Mouse (Mus musculus) cerebellum, adult 18-20 months (tissue): ENCODE measurements at regions not wholly inside any gene's neighbourhood (a gene's known extent, or its start where the extent isn't known, plus 50 kb on each side); places are given as distances from the start of the nearest gene placed in this dataset.

Experiments
- DNase-seq, 2 experiments: peaks; one replicate each; pipeline ENCODE4 v3.0.0; 2021

DNA sequence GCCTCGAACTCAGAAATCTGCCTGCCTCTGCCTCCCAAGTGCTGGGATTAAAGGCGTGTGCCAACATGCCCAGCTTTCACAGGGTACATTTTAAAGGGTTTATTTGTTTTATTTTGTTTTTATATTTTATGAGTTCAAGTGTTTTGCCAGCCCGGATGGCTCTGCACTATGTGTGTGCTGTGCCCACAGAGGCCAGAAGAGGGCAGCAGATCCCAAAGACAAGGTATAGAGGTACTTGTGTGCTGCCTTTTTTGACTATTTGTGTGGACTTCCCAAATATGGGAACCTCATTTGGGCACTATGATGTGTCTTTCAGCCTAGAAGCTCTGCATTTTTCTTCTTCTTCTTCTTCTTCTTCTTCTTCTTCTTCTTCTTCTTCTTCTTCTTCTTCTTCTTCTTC, 176.4 kb upstream of the Azi2 start:
- no peak for DNase-seq

DNA sequence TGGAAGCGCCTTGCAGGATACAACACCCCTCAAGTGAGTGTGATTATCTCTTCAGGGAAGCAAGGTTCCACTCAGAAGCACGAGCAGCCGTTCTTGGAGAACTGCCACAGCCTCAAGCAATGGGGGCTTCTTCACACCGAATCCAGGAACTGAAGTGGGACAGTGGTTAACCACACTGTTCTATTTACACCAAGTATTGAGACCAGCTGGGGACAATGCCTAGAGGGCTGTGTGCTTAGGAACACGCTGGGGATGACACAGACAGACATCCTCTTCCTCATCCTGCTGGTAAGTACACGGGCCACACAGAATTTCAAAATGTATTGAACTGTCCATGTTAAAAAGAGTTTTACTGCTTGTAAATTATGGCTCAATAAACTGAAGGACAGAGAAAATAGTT, 177.0 kb upstream of the Azi2 start:
- DNase-seq, result no peak

DNA sequence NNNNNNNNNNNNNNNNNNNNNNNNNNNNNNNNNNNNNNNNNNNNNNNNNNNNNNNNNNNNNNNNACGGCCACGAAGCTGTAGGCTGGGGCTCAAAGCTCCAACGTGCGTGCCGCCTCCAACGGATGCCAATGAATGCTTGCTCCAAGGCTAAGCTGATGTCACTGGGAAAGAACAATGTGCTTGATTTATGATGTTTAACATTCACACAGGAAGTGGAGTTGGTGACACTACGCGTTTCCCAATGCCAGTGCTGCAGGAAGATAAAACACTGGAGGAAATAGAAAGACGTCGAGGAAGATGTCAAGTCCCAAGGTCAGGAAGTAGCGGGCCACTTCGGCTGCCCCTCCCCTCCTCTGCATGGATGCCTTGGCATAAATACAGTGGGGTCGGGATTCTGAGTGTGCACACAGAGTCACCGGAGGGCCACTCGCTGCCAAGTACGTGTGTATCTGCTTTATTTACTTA, 180.7 kb upstream of the Azi2 start:
- no peak for DNase-seq

DNA sequence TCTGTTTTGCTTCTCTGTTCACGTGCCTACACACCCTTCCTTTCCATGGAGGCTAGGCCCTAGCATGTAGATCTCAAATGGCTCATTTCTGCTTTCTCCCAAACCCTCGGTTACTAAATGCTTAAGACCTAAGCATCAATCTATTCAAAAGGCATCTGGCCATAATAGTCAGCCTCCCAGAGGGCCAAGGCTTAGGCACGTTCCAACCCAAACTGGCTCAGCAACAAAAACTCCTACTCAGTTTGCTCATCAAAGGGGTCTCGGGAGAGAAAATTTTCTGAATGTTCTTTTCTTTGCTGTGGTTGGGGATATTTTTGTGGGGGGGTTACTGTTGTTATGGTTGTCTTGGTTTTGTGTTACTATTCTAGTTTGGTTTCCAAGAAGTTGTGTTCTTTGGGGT, 196.8 kb upstream of the Azi2 start:
- DNase-seq, result no peak

DNA sequence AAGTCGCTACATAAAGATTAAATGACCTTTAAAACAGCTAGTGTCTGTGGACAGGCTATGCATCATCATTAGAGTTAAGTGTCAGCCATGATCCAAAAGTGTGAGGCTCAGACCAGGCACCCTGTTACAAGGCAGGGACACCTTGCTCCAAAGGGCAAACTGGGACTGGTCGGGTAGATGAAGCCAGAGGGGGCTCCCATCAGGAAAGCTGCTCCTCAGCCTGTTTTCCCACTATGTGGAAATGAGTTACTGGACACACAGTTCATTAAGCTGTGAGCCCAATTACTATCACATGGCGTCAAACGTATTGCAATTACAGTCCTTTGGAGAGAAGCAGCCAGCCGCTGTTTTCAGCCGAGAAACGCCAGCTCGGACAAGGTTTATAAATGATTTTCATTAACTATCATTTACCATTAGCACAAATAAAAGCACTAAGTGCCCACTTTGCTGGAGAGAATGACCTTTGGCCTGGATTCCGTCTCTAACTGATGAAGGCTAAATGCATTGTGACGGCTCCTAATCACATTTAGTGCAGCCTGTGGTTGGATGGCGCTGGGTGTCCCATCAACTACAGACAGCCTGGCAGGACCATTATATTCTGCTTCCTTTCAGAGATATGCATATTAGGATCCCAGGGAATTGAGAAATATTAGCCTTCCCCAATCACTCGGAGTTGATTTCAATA, 203.5 kb upstream of the Azi2 start:
- no peak for DNase-seq

DNA sequence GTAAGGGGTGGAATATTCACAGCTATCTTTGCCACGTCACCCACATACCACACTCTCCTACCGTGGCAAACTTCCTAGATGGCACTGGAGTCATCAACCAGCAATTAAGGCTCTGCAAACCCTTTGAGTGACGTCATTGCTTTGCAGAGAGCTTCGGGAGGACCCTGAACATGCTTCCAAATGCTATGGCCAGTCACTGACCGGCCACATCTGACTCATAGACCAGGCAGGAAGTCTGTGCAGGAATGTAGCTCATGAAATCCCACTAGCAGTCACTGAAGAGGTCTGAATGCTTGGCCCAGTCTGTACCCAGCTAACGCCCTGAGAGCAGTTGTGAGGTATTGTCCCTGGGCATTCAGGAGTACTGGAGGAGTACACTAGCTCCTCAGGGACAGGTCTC, 203.9 kb upstream of the Rbms3 start:
- DNase-seq, result no peak

DNA sequence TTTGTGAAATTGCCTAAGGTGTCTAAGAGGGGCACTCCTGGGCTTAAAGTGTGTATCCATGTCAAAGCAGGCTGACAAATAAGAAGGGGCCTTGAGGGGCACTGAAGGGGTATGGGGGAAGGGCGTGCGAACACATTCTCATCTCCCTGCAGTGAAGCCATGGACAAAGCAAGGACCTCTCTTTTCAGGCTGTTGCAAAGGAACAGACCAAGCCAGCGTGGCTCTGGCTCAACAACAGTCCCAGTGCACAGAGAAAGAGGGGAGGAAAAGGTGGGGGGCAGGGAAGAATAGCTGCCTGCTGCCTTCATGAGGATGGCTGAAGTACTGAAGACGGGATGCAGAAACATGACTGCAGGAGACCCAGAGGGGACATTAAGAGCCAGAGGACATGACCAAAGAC, 184.9 kb upstream of the Rbms3 start:
- no peak for DNase-seq

DNA sequence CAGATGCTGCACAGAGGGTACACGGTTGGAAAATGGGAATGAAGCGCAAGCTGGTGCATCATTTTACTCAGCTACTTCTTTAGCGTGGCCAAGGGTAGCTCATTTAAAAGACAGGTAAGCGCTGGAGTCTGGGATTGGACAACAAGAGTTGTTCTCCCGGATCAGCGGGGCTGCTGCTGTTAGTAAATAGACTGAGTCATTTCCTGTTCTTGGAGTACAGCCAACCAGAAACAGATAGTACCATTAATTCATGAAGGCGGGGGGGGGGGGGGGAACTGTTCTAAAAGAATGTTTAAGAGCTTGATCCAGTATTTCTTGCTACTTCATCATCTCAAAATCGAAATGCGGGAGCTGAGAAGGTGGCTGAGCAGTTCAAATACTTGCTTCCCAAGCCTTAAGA, 183.5 kb upstream of the Rbms3 start:
- DNase-seq, result no peak

DNA sequence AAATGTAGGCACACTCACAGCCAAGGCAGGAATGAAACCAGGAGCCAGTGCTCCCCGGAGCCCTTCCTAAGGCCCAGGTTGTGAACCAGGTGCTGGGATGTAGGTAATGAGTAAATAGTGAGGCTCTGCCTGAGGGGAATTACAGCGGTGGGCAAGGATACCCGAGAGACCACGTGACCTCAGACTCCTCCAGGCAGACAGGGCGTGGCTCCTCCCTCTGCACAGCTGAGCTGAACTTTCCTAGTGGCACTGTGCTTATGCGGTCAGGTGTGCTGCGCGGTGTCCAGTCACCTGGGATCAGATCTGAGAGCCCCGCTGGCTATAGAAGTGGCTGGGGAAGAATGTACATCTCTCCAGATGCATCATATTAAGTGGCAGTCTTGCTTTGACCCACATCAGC, 176.1 kb upstream of the Rbms3 start:
- no peak for DNase-seq

DNA sequence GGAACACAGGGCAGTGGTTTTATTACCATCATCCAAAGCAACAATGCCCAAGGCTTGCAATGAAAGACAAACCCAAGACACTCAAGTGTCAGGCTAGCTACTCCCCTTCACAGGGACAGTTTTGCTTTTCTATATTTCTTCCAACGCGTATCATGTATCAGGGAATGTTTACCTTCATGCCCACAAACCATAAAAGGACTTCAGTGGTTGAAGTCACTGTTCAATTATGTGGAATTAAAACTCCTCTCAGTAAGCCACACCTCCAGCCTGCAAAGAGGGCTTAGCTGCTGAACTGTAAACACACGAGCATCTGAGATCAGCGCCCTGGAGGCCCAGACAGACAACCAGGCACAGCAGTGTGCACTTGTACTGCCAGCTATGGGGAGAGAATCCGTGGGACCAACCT, 154.5 kb upstream of the Rbms3 start:
- no peak for DNase-seq

DNA sequence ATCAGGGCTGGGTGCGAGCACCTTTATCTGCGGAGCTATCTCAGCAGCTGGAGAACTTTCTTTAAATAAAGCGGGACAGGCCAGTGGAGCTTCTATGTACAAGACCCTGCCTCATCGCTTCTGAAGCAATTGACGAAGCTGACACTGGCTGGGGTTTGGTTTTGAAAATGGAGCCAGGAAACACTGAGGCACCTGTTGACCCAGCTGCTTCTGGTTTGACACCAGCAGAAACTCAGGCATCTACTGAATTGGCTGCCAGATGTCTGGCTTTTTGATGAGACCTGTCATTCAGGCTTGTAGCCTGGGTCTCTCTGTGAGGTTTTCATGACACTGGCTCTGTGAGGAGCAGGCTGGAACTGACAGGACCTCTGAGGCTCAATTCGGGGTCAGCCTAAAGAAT, 124.9 kb upstream of the Rbms3 start:
- no peak for DNase-seq

DNA sequence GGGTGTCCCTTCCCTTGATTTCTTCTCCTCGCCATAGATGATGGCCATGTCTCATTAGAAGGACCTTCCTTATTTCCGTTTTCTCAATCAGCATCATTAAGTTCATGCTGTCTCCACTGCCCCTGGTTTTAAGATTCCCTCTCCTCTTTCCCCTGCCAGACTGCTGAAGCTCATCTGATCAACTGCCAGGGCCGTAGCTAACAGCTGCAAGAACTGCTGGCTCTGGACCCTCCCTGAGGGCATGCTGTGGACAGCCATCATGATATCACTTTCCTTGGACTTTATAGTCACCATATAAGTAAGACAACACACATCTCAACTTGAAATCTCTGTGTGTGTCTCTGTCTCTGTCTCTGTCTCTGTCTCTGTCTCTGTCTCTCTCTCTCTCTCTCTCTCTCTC, 123.8 kb upstream of the Rbms3 start:
- DNase-seq, result no peak

DNA sequence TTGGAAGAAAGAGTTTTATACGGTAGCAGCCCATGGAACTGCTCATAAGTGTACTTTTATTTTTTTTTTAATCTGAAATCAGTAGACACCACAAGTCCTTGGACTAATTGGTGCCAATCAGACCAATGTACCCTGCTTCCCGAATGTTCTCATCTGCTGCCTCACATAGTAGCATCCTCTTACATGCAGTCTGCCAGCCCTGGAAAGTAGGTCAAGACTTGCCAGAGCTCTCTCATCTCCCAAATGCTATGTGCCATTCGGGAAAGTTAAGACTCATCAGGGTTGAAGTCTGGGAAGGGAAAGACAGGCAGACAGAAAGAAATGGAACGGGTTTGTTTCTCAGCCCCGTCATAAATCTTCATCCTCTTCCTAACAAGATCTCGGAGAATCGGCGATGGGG, 115.2 kb upstream of the Rbms3 start:
- no peak for DNase-seq

DNA sequence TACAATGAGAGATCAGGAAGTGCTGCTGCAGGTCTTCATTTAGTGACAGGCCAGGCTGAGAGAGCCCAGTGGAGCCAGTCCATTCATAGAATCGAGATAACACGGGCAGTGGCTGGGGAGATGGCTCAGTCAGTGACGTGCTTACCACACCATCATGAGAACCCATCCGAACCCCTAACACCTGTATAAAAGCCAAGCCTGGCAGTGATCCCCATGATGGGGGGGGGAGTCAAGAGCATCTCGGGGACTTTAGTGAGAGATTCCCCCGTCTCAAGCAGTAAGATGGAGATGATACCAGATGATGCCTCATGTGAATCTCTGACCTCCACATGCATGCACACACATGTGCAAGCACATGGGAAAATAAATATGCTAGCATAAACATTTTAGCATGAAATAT, 99.7 kb upstream of the Rbms3 start:
- DNase-seq, result no peak

DNA sequence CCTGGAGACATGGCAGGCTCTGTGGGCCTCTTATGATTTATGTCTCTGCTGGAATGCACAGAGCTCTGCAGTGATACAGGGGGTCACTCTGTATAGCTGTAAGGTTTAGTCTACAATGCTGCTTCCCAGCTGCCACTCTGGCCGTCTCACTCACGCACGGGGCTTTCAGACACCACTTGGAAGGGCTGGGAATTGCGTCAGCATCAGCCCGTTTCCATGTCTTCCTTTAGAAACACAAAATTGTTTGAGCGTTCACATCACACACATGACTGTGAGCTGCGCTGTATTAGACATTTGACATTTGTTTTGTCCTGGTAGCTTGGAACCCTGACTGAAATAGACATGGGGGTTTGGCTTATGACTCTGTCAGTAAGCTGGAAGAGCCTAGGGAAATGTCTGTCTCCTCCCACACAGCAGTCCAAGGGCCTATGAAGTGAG, 90.5 kb upstream of the Rbms3 start:
- no peak for DNase-seq

DNA sequence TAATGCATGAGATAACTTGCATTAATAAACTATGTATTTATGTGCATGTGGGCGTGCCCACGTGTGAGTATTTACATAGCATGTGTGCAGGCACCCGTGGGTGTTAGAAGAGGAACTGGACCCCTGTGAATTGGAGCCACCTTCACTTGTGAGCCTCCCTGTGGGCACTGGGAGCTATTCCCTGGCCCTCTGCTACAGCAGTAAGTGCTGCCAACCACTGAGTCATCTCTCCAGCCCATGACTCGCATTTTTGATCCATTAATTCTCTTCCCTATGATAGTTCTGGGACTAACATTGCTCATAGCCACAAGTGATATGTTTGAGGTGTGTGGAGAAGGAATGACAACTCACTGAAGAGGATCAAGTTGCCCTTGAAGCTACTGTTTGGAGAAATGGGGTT, 87.6 kb upstream of the Rbms3 start:
- DNase-seq, result no peak

DNA sequence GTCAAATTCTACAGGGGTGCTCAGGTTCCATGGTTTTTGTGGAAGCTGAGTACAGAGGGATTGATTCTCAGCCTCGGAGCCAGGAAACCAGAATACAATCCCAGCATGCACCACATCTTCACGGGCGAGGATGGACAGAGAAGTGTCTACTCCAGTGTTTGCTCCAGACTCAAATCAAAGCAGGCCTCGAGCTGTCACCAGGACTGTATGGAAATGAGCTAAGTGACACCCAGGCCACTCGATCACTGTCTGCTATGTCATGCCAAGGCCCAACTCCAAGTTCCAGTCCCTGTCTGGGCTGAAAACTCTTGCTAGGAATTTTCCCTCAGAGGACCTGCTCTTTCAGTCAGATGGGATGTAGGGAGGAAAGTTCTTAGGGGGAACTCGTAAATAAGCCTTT, 86.8 kb upstream of the Rbms3 start:
- DNase-seq, result no peak

DNA sequence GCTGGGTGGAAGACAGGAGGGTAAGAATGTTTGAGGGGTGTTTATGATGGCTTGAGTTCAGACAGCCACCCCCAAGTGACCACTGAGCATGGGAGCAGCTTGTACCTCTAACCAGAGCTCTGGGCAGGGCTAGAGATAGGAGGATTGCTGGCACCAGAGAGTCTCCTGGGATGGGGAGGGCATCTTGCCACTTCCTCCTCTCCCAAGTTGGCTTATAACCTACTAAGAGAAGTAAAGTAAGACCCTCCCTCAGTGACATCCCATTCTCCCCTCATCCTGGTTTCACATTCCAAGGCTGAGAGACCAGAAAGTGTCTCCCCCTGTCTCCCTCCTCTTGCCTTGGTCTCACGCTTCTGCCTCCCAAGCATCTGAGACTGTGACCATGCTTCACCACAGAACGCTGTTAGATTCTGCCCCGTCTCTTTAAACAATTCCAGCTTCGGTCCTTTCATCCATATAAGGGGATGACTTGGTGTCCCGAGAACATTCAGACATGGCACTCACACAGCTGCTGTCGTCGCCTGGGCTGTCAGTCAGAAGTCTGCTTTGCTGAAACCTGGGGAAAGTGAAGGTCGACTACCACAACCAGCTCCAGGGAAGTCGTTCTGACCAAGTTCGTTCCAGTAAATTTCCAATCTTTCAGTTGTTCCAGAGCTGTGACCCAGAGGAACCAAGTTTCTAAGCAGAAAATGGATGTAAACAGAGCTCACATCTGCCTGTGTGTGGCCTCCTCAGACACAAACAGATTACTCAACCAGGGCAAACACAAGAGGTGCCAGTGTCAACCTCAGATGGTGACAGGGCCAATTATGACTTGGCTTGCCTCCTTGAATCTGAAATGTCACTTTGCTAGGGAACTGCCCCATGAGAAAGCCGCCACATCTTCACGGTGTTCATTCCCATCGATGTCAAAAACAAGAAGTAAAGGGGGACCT, 85.3 kb upstream of the Rbms3 start:
- no peak for DNase-seq

DNA sequence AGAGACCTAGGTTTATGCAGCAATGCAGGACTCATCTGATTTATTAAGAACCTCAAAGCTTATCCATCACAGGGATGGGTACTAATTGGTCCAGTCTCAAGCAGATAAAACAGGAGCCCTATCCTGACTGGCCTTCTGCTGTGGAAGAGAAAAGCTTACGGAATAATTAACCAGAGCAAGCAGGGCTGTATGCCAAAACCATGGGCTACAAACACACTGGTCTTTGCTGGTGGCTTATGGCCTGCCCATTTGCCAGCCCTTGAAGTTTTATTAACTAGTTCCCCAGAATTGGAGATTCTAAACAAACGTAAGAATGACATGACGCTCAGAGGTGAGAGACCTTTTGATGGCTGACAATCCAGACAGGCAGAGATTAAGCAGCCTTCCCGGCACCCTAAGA, 83.4 kb upstream of the Rbms3 start:
- no peak for DNase-seq

DNA sequence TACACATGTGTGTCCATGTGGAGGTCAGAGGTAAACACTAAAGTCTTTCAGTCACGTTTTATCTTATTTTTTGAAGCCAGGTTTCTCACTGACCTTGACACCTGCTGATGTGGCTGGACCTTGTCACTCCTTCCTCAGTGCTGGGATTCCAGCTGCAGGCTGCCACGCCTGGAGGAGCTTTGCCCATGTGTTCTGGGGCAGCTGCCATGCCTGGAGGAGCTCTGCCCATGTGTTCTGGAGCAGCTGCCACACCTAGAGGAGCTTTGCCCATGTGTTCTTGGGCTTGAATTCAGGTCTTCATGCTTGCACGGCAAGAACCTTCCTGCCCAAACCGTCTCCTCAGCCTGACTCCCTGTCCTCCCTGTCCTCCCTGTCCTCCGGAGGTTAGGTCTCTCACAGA, 82.1 kb upstream of the Rbms3 start:
- DNase-seq, result no peak

DNA sequence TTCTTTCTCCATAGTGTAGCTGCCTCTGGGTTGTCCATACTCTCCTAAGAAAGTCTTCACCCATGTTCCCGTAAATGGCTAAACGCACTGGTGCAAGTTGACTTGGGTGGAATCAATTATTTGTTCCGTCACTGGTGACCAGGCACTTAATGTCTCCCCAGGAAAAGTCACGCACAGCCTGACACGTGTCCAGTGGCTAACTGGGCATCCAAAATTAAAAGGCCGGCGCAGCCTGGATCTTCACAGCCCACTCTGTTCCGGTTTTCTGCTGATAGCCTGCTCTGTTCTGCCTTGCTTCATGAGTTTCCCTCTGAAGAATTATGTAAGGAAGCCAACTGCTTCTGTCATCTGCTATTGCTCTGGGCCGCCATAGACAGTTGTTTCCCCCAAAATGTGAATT, 81.3 kb upstream of the Rbms3 start:
- DNase-seq, result no peak

DNA sequence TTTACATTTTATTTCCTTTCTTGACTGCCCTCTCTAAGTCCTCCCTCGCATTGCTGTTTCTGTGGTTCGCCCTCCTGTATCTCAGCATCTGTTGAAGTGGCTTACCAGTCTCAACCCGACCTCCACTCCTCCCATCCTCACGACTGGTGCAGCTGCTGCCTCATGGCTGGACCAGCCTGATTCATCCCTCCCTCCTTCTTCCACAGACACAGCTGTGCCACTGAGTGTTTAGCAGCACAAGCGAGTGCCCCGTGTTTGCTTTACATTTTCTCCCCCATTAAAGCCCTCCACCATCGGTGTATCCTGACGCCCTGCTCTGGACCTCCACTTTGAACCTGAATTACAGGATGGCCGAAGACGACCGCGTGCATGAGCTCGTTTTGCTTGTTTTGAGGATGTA, 80.0 kb upstream of the Rbms3 start:
- DNase-seq, result no peak

DNA sequence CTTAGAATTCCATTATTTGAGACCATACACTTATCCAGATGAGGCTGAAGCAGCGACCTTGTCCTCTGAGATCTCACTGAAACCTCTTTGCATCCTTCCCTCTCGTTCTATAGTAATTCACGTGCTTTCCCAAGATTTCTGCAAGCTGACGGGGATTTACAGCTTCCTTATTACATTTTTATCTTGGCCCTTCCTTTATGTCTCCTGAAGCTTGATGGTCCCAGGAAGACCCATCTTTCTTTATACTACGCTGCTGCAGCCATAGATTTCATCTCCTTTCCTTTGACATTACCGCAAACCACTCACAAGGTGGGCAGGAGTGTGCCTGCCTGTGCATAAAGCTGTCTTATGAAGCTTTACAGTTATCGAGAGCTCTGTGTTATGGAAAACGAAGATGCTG, 63.3 kb upstream of the Rbms3 start:
- no peak for DNase-seq

DNA sequence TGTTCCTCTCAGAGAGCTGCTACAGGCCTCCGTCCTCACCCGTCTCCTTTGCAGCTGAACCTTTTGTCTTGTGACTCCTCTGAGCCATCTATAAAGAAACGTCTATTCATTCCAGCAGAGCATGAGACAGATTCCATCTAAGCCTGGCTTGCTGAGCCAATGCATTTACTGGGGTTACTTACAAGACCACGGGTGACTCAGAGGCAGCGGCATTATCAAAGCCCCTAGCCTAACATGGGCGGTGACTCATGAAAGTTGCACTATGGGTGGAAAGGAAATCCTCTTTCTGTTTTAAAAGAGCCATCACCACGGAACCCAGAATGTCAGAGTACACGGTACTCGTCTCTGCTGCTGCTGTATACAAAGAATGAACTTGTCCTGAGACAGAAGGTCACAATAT, 62.8 kb upstream of the Rbms3 start:
- DNase-seq, result no peak

DNA sequence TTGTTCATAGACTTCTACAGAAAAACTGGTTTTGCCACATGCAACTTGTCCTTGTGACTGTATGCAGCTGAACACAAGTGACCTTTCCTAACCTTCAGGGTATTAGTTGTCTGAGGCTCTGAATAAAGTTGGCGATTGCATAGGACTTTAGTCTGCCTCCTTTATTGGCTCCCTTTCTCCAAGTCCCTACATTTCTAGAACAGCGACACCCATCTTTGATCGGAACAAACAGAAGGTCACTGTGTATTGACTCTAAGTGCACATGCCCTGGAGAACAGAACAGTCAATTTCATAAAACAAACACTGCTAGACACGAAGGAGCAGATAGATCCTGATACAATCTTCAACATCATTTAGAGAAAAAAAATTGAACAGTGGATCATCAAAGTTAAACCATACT, 60.2 kb upstream of the Rbms3 start:
- no peak for DNase-seq
